Mouse (Mus musculus) frontal cortex, adult 2 months (tissue): ENCODE data around the gene Gpc5. TPM values are rescaled to one million over a fixed set of nuclear protein-coding genes. Genes with fewer than 3 reads are reported as not detected.

Experiments
- DNase-seq, 2 experiments: peaks; one replicate each; pipeline ENCODE4 v3.0.0; 2022; ENCODE audit warnings: low spot score in 1 of 2; ENCODE audit errors: extremely low spot score in 1 of 2
- polyA plus RNA-seq: library from polyadenylated mRNA; depleted of rRNA; stranded (reverse); fragments of >200 nt; gene quantifications from 2 replicates; pipeline ENCODE4 v1.2.3, GENCODE M21; 2012

The Gpc5 gene
- polyA plus RNA-seq, 1 experiment, result 41.0 TPM

- DNase-seq, result no peak
Observed at GRCm38 (mm10) chr14:116167401-116167800, 1075.4 kb downstream of the Gpc5 start.

- no peak for DNase-seq
Observed at GRCm38 (mm10) chr14:116169129-116169528, 1077.1 kb downstream of the Gpc5 start.

- no peak for DNase-seq
Observed at GRCm38 (mm10) chr14:116186981-116187380, 1095.0 kb downstream of the Gpc5 start.

- peak in 1 of 2 experiments; percentile 34 for DNase-seq
Observed at GRCm38 (mm10) chr14:116206977-116207376, 1115.0 kb downstream of the Gpc5 start.

GRCm38 (mm10) chr14:116208581-116208980 is 1116.6 kb downstream of the Gpc5 start:
- no peak for DNase-seq

GRCm38 (mm10) chr14:116209045-116209444 is 1117.0 kb downstream of the Gpc5 start:
- DNase-seq, result peak; percentile 41 to 56

- no peak for DNase-seq
Observed at GRCm38 (mm10) chr14:116210304-116210703, 1118.3 kb downstream of the Gpc5 start.

- DNase-seq, result no peak
Observed at GRCm38 (mm10) chr14:116212029-116212428, 1120.0 kb downstream of the Gpc5 start.

GRCm38 (mm10) chr14:116258126-116258525 is 1166.1 kb downstream of the Gpc5 start:
- no peak for DNase-seq

GRCm38 (mm10) chr14:116308541-116308940 is 1216.5 kb downstream of the Gpc5 start:
- DNase-seq, result no peak

GRCm38 (mm10) chr14:116317491-116317890 is 1225.5 kb downstream of the Gpc5 start:
- no peak for DNase-seq

GRCm38 (mm10) chr14:116336182-116336581 is 1244.2 kb downstream of the Gpc5 start:
- DNase-seq, result no peak

- no peak for DNase-seq
Observed at GRCm38 (mm10) chr14:116338395-116338794, 1246.4 kb downstream of the Gpc5 start.

- DNase-seq, result no peak
Observed at GRCm38 (mm10) chr14:116348560-116348959, 1256.5 kb downstream of the Gpc5 start.

- no peak for DNase-seq
Observed at GRCm38 (mm10) chr14:116384602-116385001, 1292.6 kb downstream of the Gpc5 start.

- peak in 1 of 2 experiments; percentile 29 for DNase-seq
Observed at GRCm38 (mm10) chr14:116415511-116415910, 1323.5 kb downstream of the Gpc5 start.

GRCm38 (mm10) chr14:116448219-116448618 is 1356.2 kb downstream of the Gpc5 start:
- no peak for DNase-seq

GRCm38 (mm10) chr14:116453356-116453755 is 1361.3 kb downstream of the Gpc5 start:
- no peak for DNase-seq

GRCm38 (mm10) chr14:116456211-116456610 is 1364.2 kb downstream of the Gpc5 start:
- DNase-seq, result no peak

- DNase-seq, result no peak
Observed at GRCm38 (mm10) chr14:116473378-116474179, 1381.6 kb downstream of the Gpc5 start.

GRCm38 (mm10) chr14:116494285-116494850 is 1402.4 kb downstream of the Gpc5 start:
- no peak for DNase-seq

- DNase-seq, result no peak
Observed at GRCm38 (mm10) chr14:116538216-116538615, 1446.2 kb downstream of the Gpc5 start.
